Mouse (Mus musculus): ENCODE results near the gene Higd1c. TPM values are rescaled to one million over a fixed set of nuclear protein-coding genes. Genes with fewer than 3 reads are reported as not detected.
"Not testable (repeated sequence)": the region's sequence is repeated elsewhere in the genome, so short reads cannot be mapped to it uniquely, and the experiment has no call there.

Gene Higd1c
- polyA plus RNA-seq, 1 experiment from 2014 or later: not detected

GRCm38 (mm10) chr15:100330739-100331138 lies 33.6 kb upstream of the Higd1c start:
- Histone ChIP-seq H3K36me3 (ENCODE audit: control insufficient read depth, insufficient read depth, low read length) (no peaks in the 10 kb centered on the region), H3K27me3 (replicated peaks; ENCODE audit: control insufficient read depth, insufficient read depth, low read length) (no peaks in the 10 kb centered on the region), H3K27ac (ENCODE audit: low read length) (no peak overlapping the region), H3K4me3 (ENCODE audit: low read length) (no peak overlapping the region), H3K9ac (ENCODE audit: low read depth, low read length) (no peak overlapping the region), H3K4me1 (ENCODE audit: control insufficient read depth, insufficient read depth, low read length) (no peaks in the 10 kb centered on the region), H3K4me2 (ENCODE audit: low read depth, low read length) (no peak overlapping the region), H3K9me3 (ENCODE audit: control insufficient read depth, low read length) (no peaks in the 10 kb centered on the region)
- no peak for ATAC-seq
- 67% methylated on average over 7 of the region's 7 CpGs for WGBS

GRCm38 (mm10) chr15:100332077-100332961 lies 32.0 kb upstream of the Higd1c start:
- 33% methylated on average over 2 of the region's 10 CpGs for WGBS
- peak; percentile 21; the same call in 1 of the 2 replicates for ATAC-seq

GRCm38 (mm10) chr15:100334629-100335028 lies 29.7 kb upstream of the Higd1c start, which contains the start of gene Mettl7a3:
TSS of gene Mettl7a3 (plus strand) at chr15:100334929.
- Histone ChIP-seq H3K27ac (ENCODE audit: low read length) (no peak within 1 kb of the TSS), H3K36me3 (ENCODE audit: control insufficient read depth, insufficient read depth, low read length) (no peaks in the 10 kb centered on the region), H3K4me1 (ENCODE audit: control insufficient read depth, insufficient read depth, low read length) (no peaks in the 10 kb centered on the region), H3K27me3 (replicated peaks; ENCODE audit: control insufficient read depth, insufficient read depth, low read length) (no peaks in the 10 kb centered on the region), H3K9ac (ENCODE audit: low read depth, low read length) (no peak within 1 kb of the TSS), H3K4me3 (ENCODE audit: low read length) (no peak within 1 kb of the TSS), H3K4me2 (ENCODE audit: low read depth, low read length) (no peak within 1 kb of the TSS), H3K9me3 (ENCODE audit: control insufficient read depth, low read length) (no peaks in the 10 kb centered on the region)
- no peak for ATAC-seq
- 72% methylated on average over 10 of the region's 10 CpGs for WGBS

More at GRCm38 (mm10) chr15:100332077-100332961, 32.0 kb upstream of the Higd1c start:
- H3K27me3 ChIP-seq (replicated peaks; ENCODE audit: control insufficient read depth, insufficient read depth, low read length); H3K4me1 ChIP-seq (ENCODE audit: control insufficient read depth, insufficient read depth, low read length); H3K4me2 ChIP-seq (ENCODE audit: low read depth, low read length); H3K9ac ChIP-seq (ENCODE audit: low read depth, low read length); H3K36me3 ChIP-seq (ENCODE audit: control insufficient read depth, insufficient read depth, low read length); H3K9me3 ChIP-seq (ENCODE audit: control insufficient read depth, low read length); H3K27ac ChIP-seq (ENCODE audit: low read length); H3K4me3 ChIP-seq (ENCODE audit: low read length): not testable (repeated sequence)

- H3K4me3 ChIP-seq (ENCODE audit: low read length); H3K9me3 ChIP-seq (ENCODE audit: control insufficient read depth, low read length); H3K4me1 ChIP-seq (ENCODE audit: control insufficient read depth, insufficient read depth, low read length); H3K27me3 ChIP-seq (replicated peaks; ENCODE audit: control insufficient read depth, insufficient read depth, low read length); H3K36me3 ChIP-seq (ENCODE audit: control insufficient read depth, insufficient read depth, low read length); H3K27ac ChIP-seq (ENCODE audit: low read length); H3K4me2 ChIP-seq (ENCODE audit: low read depth, low read length); H3K9ac ChIP-seq (ENCODE audit: low read depth, low read length): not testable (repeated sequence)
- ATAC-seq: peak; percentile 63
Measured at GRCm38 (mm10) chr15:100337328-100337727, 27.0 kb upstream of the Higd1c start.

GRCm38 (mm10) chr15:100337847-100338246 lies 26.5 kb upstream of the Higd1c start:
- 13% methylated on average over 10 of the region's 10 CpGs for WGBS
- not testable (repeated sequence) for H3K9me3 ChIP-seq (ENCODE audit: control insufficient read depth, low read length); H3K4me1 ChIP-seq (ENCODE audit: control insufficient read depth, insufficient read depth, low read length); H3K4me3 ChIP-seq (ENCODE audit: low read length); H3K4me2 ChIP-seq (ENCODE audit: low read depth, low read length); H3K27ac ChIP-seq (ENCODE audit: low read length); H3K36me3 ChIP-seq (ENCODE audit: control insufficient read depth, insufficient read depth, low read length); H3K27me3 ChIP-seq (replicated peaks; ENCODE audit: control insufficient read depth, insufficient read depth, low read length); H3K9ac ChIP-seq (ENCODE audit: low read depth, low read length)
- ATAC-seq: peak; percentile 58; the same call in 1 of the 2 replicates

GRCm38 (mm10) chr15:100341314-100341980 lies 22.9 kb upstream of the Higd1c start:
- H3K36me3 ChIP-seq (ENCODE audit: control insufficient read depth, insufficient read depth, low read length); H3K27me3 ChIP-seq (replicated peaks; ENCODE audit: control insufficient read depth, insufficient read depth, low read length); ATAC-seq; H3K4me1 ChIP-seq (ENCODE audit: control insufficient read depth, insufficient read depth, low read length); H3K9me3 ChIP-seq (ENCODE audit: control insufficient read depth, low read length); H3K9ac ChIP-seq (ENCODE audit: low read depth, low read length); H3K4me2 ChIP-seq (ENCODE audit: low read depth, low read length); H3K4me3 ChIP-seq (ENCODE audit: low read length); H3K27ac ChIP-seq (ENCODE audit: low read length): not testable (repeated sequence)
- WGBS: 45% methylated on average over 4 of the region's 5 CpGs

GRCm38 (mm10) chr15:100345484-100345883 lies 18.9 kb upstream of the Higd1c start:
- Histone ChIP-seq H3K4me2 (ENCODE audit: low read depth, low read length) (no peak overlapping the region), H3K9me3 (ENCODE audit: control insufficient read depth, low read length) (peaks cover 3% of the 10 kb centered on the region; the same call in 1 of the 2 replicates), H3K27ac (ENCODE audit: low read length) (no peak overlapping the region), H3K4me1 (ENCODE audit: control insufficient read depth, insufficient read depth, low read length) (peaks cover 4% of the 10 kb centered on the region; the same call in 1 of the 2 replicates), H3K9ac (ENCODE audit: low read depth, low read length) (no peak overlapping the region), H3K4me3 (ENCODE audit: low read length) (no peak overlapping the region), H3K27me3 (replicated peaks; ENCODE audit: control insufficient read depth, insufficient read depth, low read length) (no peaks in the 10 kb centered on the region), H3K36me3 (ENCODE audit: control insufficient read depth, insufficient read depth, low read length) (no peaks in the 10 kb centered on the region)
- ATAC-seq: no peak

GRCm38 (mm10) chr15:100346761-100347160 lies 17.6 kb upstream of the Higd1c start:
- 67% methylated on average over 14 of the region's 14 CpGs for WGBS
- Histone ChIP-seq H3K9me3 (ENCODE audit: control insufficient read depth, low read length) (peaks cover 3% of the 10 kb centered on the region; the same call in 1 of the 2 replicates), H3K4me1 (ENCODE audit: control insufficient read depth, insufficient read depth, low read length) (peaks cover 8% of the 10 kb centered on the region; the same call in 1 of the 2 replicates), H3K4me3 (ENCODE audit: low read length) (no peak overlapping the region), H3K27me3 (replicated peaks; ENCODE audit: control insufficient read depth, insufficient read depth, low read length) (no peaks in the 10 kb centered on the region), H3K27ac (ENCODE audit: low read length) (no peak overlapping the region), H3K9ac (ENCODE audit: low read depth, low read length) (no peak overlapping the region), H3K36me3 (ENCODE audit: control insufficient read depth, insufficient read depth, low read length) (no peaks in the 10 kb centered on the region), H3K4me2 (ENCODE audit: low read depth, low read length) (no peak overlapping the region)
- peak; percentile 44 for ATAC-seq

- Histone ChIP-seq H3K4me1 (ENCODE audit: control insufficient read depth, insufficient read depth, low read length) (peaks cover 8% of the 10 kb centered on the region; the same call in 1 of the 2 replicates), H3K4me2 (ENCODE audit: low read depth, low read length) (no peak overlapping the region), H3K27me3 (replicated peaks; ENCODE audit: control insufficient read depth, insufficient read depth, low read length) (no peaks in the 10 kb centered on the region), H3K36me3 (ENCODE audit: control insufficient read depth, insufficient read depth, low read length) (no peaks in the 10 kb centered on the region), H3K9me3 (ENCODE audit: control insufficient read depth, low read length) (peaks cover 3% of the 10 kb centered on the region; the same call in 1 of the 2 replicates), H3K9ac (ENCODE audit: low read depth, low read length) (no peak overlapping the region), H3K27ac (ENCODE audit: low read length) (no peak overlapping the region), H3K4me3 (ENCODE audit: low read length) (no peak overlapping the region)
- 0 out of 2 replicates have a peak, but pooled peaks have one; percentile 39 for ATAC-seq
- WGBS: 25% methylated on average over 2 of the region's 2 CpGs
Measured at GRCm38 (mm10) chr15:100349496-100349895, 14.8 kb upstream of the Higd1c start.
